Mouse (Mus musculus) forelimb bud, embryonic 11.5 days (tissue): ENCODE results near the gene E4f1.

Source experiments
- DNase-seq: peaks from one replicate; pipeline ENCODE4 v3.0.0-alpha.2; 2012; ENCODE audit warnings: low read depth, low spot score

The E4f1 gene

GRCm38 (mm10) chr17:24415011-24415410 lies 55.1 kb downstream of the E4f1 start:
- no peak for DNase-seq

- peak; percentile 100 for DNase-seq
Observed at GRCm38 (mm10) chr17:24414230-24414976, 55.7 kb downstream of the E4f1 start, which contains the start of gene Rnps1. Gene Rnps1, plus strand, starts transcription at chr17:24414565.

- DNase-seq = no peak
Observed at GRCm38 (mm10) chr17:24413557-24414211, 56.4 kb downstream of the E4f1 start.

DNA sequence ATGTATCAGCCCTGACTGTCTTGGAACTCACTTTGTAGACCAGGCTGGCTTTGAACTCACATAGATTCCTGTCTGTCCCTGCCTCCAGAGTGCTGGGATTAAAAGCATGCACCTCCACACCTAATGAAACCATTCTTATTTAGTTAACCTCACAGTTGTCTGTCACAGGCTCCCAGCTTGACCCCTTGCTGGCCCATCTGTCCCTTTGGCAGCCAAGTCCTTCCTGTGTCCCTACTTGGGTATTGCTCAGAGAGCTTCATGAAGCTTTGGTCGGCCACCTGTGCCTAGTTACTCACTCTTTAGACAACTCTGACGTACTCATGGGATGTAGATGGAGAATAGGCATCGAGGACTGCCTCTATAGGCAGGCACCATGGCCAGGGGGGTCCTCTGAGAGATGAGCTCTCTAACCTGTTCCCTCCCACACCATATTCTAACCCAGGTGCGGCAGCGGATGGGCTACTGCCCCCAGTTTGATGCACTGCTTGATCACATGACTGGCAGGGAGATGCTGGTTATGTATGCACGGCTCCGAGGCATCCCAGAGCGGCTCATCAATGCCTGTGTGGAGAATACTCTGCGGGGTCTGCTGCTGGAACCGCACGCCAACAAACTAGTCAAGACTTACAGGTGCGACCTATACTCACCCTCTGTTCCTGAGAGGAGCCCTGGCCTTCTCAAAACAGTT lies 62.9 kb downstream of the E4f1 start:
- no peak for DNase-seq

- no peak for DNase-seq
Observed at GRCm38 (mm10) chr17:24402371-24402770, 67.7 kb downstream of the E4f1 start.

DNA sequence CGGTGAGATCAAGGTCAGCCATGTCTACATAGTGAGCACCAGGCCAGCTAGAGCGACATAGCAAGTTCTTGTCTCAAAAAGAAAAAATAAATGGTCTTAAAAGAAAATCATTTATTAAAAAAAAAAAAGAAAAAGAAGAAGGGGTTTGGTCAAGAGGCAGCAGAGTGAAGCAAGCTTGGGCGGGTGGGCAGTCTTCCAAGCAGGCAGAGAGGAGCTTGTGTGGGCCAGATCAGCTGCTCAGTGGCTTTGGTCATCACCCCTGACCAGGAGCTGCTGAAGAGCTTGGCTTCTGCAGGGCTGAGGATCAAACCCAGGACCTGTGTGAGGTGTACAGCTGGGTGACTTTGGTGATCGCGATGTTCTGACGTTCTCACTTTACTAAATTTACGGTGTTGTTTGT lies 75.7 kb downstream of the E4f1 start:
- DNase-seq = no peak
